8 mouse cellular contexts compared by ENCODE assay signal in the genomic region with DNA sequence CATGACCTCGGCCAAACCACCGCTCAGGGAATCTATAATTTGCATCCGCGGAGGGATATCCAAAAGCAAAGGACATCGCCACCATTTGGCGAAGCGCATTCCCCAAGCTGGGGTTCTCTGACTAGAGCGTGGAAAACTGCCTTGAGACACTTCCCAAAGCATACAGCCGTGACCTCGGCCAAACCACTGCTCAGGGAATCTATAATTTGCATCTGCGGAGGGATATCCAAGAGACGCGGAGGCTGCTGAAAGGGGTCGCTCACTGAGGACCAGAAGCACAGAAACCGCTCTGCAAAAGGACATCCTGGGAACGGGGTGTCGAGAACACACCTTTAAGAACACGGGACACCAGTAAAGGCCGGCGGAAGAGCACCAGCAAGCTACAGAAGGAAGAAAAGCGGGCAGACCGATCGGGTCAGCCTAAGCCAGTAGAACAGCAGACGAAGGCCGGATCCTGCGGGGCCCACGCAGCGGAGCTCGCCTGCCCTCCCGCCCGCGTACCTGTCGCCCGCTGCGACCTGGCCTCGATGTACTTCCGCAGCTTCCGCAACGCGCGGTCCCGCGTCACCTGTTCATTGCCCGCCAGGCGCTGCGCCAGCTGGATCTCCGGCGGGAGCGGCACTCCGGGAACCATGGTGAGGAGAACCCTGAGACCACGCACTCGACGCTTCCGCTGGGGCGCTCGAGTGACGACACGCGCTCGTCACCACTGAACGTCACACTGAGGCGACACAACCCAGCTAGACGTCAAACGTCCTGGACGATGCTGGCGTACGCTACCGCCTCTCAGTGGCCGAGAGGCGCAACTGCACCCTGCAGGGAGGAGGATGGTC. TPM values are rescaled to one million over a fixed set of nuclear protein-coding genes. Genes with fewer than 3 reads are reported as not detected.
A peak's percentile ranks its signal among the peaks of the same experiment; 100 is the strongest.
DNase-seq lines count a peak whose midpoint lies in the region; ATAC-seq lines count a peak whose summit lies in the region.

A gene (minus strand): TSS at position 725 of the 833 bp plus-strand sequence.

- no peaks in the 10 kb centered on the region for H3K27me3 ChIP-seq in hindbrain, embryonic 11.5 days (ENCODE audit: control insufficient read depth, insufficient read depth, low read length)

- peak within 1 kb of the TSS; percentile 95 for H3K4me3 ChIP-seq in hindbrain, embryonic 11.5 days (ENCODE audit: low read depth, low read length)

- under 1% methylated on average over 65 of the region's 70 CpGs for WGBS in hindbrain, embryonic 11.5 days

- peak within 1 kb of the TSS; percentile 76 for H3K27ac ChIP-seq in hindbrain, embryonic 11.5 days (ENCODE audit: low read depth, low read length)

- ATAC-seq in hindbrain, embryonic 11.5 days (ENCODE audit: low FRiP score) = peak; percentile 91

- peak within 1 kb of the TSS; percentile 66 for H3K4me2 ChIP-seq in hindbrain, embryonic 11.5 days (replicated peaks; ENCODE audit: low read depth, low read length)

- H3K9ac ChIP-seq in hindbrain, embryonic 11.5 days (ENCODE audit: low read depth, low read length) = peak within 1 kb of the TSS; percentile 89

- DNase-seq in Muller cell, postnatal 12 days (ENCODE audit: inconsistent ontology term) = peak; percentile 93
- peak; percentile 98 for DNase-seq in cerebellum, adult 9-11 months
- DNase-seq in frontal cortex, adult 2 months (ENCODE audit: extremely low spot score in 1 of 2, low spot score in 1 of 2) = peak; percentile 93 to 98
- DNase-seq in hindbrain, embryonic 11.5 days (ENCODE audit: low spot score) = peak; percentile 98
- peak; percentile 98 to 99 for DNase-seq in layer of hippocampus, postnatal 10 days (ENCODE audit: low spot score in 2 of 2)
- peak; percentile 95 for DNase-seq in lung, postnatal 10 days
- peak; percentile 92 for DNase-seq in ovary, postnatal 36 days (ENCODE audit: low spot score)
- peak; percentile 97 for DNase-seq in thymus, postnatal 25 days

- H3K4me1 ChIP-seq in hindbrain, embryonic 11.5 days (replicated peaks; ENCODE audit: control insufficient read depth, insufficient read depth, low read length) = no peaks in the 10 kb centered on the region

- no peaks in the 10 kb centered on the region for H3K9me3 ChIP-seq in hindbrain, embryonic 11.5 days (ENCODE audit: control insufficient read depth, low read length)

- H3K36me3 ChIP-seq in hindbrain, embryonic 11.5 days (ENCODE audit: control insufficient read depth, insufficient read depth, low read length) = 0 out of 2 replicates have a peak, but pooled peaks cover 3% of the 10 kb centered on the region

RNA-seq across cellular contexts. Expression of the gene that starts here (rescaled TPM):
- polyA plus RNA-seq in frontal cortex, adult 2 months (2012; rRNA removed) = 699 and 728 TPM in 2 replicates
- polyA plus RNA-seq in hindbrain, embryonic 11.5 days (2014; fragmentation: Nextera tagmentation; extraction: Ambion mirVana) = 225 and 242 TPM in 2 replicates
- total RNA-seq in layer of hippocampus, postnatal 10 days (2021) = 100 to 1,000 TPM; 316 to 337 TPM

Comparison
In these comparisons a context has a peak if more than half of its experiments do, and no peak if none do; other contexts are left out.
1. Peak in every context shown above with its lines: DNase-seq, ATAC-seq, H3K4me3 ChIP-seq and H3K27ac ChIP-seq.